Mouse (Mus musculus) heart, postnatal 0 days (tissue): ENCODE measurements at regions not wholly inside any gene's neighbourhood (a gene's known extent, or its start where the extent isn't known, plus 50 kb on each side); places are given as distances from the start of the nearest gene placed in this dataset.

Experiments used
- CTCF ChIP-seq: IDR thresholded peaks from 2 replicates; pipeline ENCODE4 v1.5.1; 2016; ENCODE audit warnings: antibody characterized with exemption, control low read depth, low read depth
- EP300 ChIP-seq: IDR thresholded peaks from 2 replicates; pipeline ENCODE4 v1.6.1; 2016; ENCODE audit warnings: antibody characterized with exemption, low read depth

DNA sequence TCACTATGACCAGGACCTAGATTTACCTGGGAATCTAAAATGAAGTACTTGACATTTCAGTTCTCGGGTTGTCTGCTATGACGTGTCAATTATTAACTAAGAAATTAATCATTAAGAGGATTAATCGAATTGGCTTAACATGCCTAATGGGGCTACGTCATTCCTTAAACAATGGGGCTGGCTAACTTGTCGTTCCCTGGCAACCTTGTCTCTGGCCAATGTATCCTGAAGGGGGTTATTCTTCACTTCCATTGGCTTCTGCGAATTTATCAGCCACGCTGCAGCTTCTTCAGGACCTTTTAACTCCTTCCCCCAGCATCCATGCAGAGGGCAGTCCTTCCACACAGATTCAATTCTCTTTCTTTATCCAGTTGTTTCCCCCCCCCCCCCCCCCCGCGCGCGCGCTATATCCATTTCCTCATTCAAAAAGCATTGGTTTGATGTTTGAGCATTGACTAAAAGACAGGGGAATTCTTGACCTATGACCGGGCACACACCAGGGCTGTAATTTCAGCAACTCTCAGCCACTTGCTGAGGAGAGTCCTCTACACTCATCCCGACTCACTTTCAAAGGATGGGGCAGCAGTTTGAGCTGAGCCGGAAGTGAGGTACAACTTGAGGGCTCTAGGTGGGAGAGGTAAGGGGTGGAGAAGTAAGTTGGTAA lies 124.3 kb downstream of the Gm10131 start:
- TF ChIP-seq EP300 (no peak), CTCF (no peak)
